ENCODE assay signal across 9 mouse cellular contexts in genomic region chr6:83071220-83071619, GRCm38 (mm10). TPM values are rescaled to one million over a fixed set of nuclear protein-coding genes. Genes with fewer than 3 reads are reported as not detected.
DNase-seq lines count a peak whose midpoint lies in the region; ATAC-seq and TF ChIP-seq lines count a peak whose summit lies in the region.
"Had no signal": no experiment of that assay in that cellular context is flagged by ENCODE, and none has a peak within 500 bp of the region (broad histone marks: within the 10 kb centered on the region; RNA-seq: fewer than 3 reads in every experiment).

No protein-coding gene starts in this region.

- H3K9me3 ChIP-seq in lung, embryonic 14.5 days (ENCODE audit: low read depth, low read length) = no peaks in the 10 kb centered on the region
- no peaks in the 10 kb centered on the region for H3K9me3 ChIP-seq in hindbrain, embryonic 16.5 days (ENCODE audit: control insufficient read depth, low read length)
- H3K9me3 ChIP-seq in neural tube, embryonic 15.5 days (replicated peaks) = no peaks in the 10 kb centered on the region

- ATAC-seq in lung, embryonic 14.5 days (ENCODE audit: insufficient read depth) = peak; percentile 47; the same call in 1 of the 2 replicates
- ATAC-seq in hindbrain, embryonic 16.5 days = peak; percentile 41; the same call in 1 of the 2 replicates
- peak; percentile 35; the same call in 1 of the 2 replicates for ATAC-seq in neural tube, embryonic 15.5 days (ENCODE audit: low FRiP score)

- no peak overlapping the region for H3K27ac ChIP-seq in lung, embryonic 14.5 days (ENCODE audit: low read depth)
- H3K27ac ChIP-seq in hindbrain, embryonic 16.5 days (ENCODE audit: low read depth, low read length) = no peak overlapping the region
- H3K27ac ChIP-seq in neural tube, embryonic 15.5 days (replicated peaks) = no peak overlapping the region

- no peaks in the 10 kb centered on the region for H3K36me3 ChIP-seq in lung, embryonic 14.5 days (ENCODE audit: insufficient read depth)
- H3K36me3 ChIP-seq in hindbrain, embryonic 16.5 days (ENCODE audit: control insufficient read depth, insufficient read depth, low read length) = no peaks in the 10 kb centered on the region
- no peaks in the 10 kb centered on the region for H3K36me3 ChIP-seq in neural tube, embryonic 15.5 days

- DNase-seq in cerebellum, adult 11-12 months = peak; percentile 47
- no peak for DNase-seq in cerebellum, adult 9-10 months
- no peak for DNase-seq in lung, embryonic 14.5 days
- no peak for DNase-seq in lung, postnatal 10 days
- DNase-seq in thymus, postnatal 4 days = no peak
- no peak for DNase-seq in urinary bladder, adult 18-20 months (ENCODE audit: low spot score in 2 of 2)
- DNase-seq: kidney, postnatal 10 days had no signal

- no peak overlapping the region for H3K9ac ChIP-seq in lung, embryonic 14.5 days
- no peak overlapping the region for H3K9ac ChIP-seq in hindbrain, embryonic 16.5 days (ENCODE audit: low read depth, low read length)
- no peak overlapping the region for H3K9ac ChIP-seq in neural tube, embryonic 15.5 days (replicated peaks)

- no peak for TF ChIP-seq CTCF in lung, embryonic 14.5 days (IDR thresholded peaks at IDR 0.05; ENCODE audit: low read depth)

- 1% methylated on average over 24 of the region's 24 CpGs for WGBS in lung, embryonic 14.5 days
- 1% methylated on average over 19 of the region's 24 CpGs for WGBS in hindbrain, embryonic 16.5 days
- under 1% methylated on average over 24 of the region's 24 CpGs for WGBS in neural tube, embryonic 15.5 days

- peaks cover 94% of the 10 kb centered on the region for H3K27me3 ChIP-seq in lung, embryonic 14.5 days (ENCODE audit: insufficient read depth, low read length)
- peaks cover 74% of the 10 kb centered on the region for H3K27me3 ChIP-seq in hindbrain, embryonic 16.5 days (replicated peaks; ENCODE audit: control insufficient read depth, insufficient read depth, low read length)
- H3K27me3 ChIP-seq in neural tube, embryonic 15.5 days (replicated peaks) = peaks cover 93% of the 10 kb centered on the region

- H3K4me2 ChIP-seq in lung, embryonic 14.5 days = peak overlapping the region; percentile 20; the same call in 1 of the 2 replicates
- H3K4me2 ChIP-seq in hindbrain, embryonic 16.5 days (ENCODE audit: low read length) = no peak overlapping the region
- no peak overlapping the region for H3K4me2 ChIP-seq in neural tube, embryonic 15.5 days

- H3K4me1 ChIP-seq in lung, embryonic 14.5 days (ENCODE audit: insufficient read depth) = no peaks in the 10 kb centered on the region
- peaks cover 7% of the 10 kb centered on the region; the same call in 1 of the 2 replicates for H3K4me1 ChIP-seq in hindbrain, embryonic 16.5 days (ENCODE audit: control insufficient read depth, insufficient read depth, low read depth, low read length)
- peaks cover 24% of the 10 kb centered on the region for H3K4me1 ChIP-seq in neural tube, embryonic 15.5 days

- H3K4me3 ChIP-seq in lung, embryonic 14.5 days (ENCODE audit: low read depth, low read length) = peak overlapping the region; percentile 15; the same call in 1 of the 2 replicates
- H3K4me3 ChIP-seq in hindbrain, embryonic 16.5 days (ENCODE audit: low read length) = no peak overlapping the region
- no peak overlapping the region; the same call in 1 of the 2 replicates for H3K4me3 ChIP-seq in neural tube, embryonic 15.5 days (replicated peaks)

RNA-seq across cellular contexts. Expression of gene Tlx2, which starts 1.1 kb away (rescaled TPM):
- polyA plus RNA-seq in lung, embryonic 14.5 days (2014; fragmentation: Nextera tagmentation; extraction: Ambion mirVana) = 0.25 and 0.95 TPM in 2 replicates
- 0.16 and 0.40 TPM in 2 replicates for polyA plus RNA-seq in hindbrain, embryonic 16.5 days (2015; fragmentation: Nextera tagmentation; extraction: Ambion mirVana)
- polyA plus RNA-seq in neural tube, embryonic 15.5 days (2015; fragmentation: Nextera tagmentation; extraction: Ambion mirVana) = 2.6 and 4.7 TPM in 2 replicates

RNA-seq across cellular contexts. Expression of gene Pcgf1, which starts 6.4 kb away (rescaled TPM):
- polyA plus RNA-seq in lung, embryonic 14.5 days (2014; fragmentation: Nextera tagmentation; extraction: Ambion mirVana) = 28.5 and 29.9 TPM in 2 replicates
- 45.2 and 48.8 TPM in 2 replicates for polyA plus RNA-seq in hindbrain, embryonic 16.5 days (2015; fragmentation: Nextera tagmentation; extraction: Ambion mirVana)
- 45.4 and 50.8 TPM in 2 replicates for polyA plus RNA-seq in neural tube, embryonic 15.5 days (2015; fragmentation: Nextera tagmentation; extraction: Ambion mirVana)

RNA-seq across cellular contexts. Expression of gene Dqx1, which starts 13.6 kb away (rescaled TPM):
- 0.62 and 1.3 TPM in 2 replicates for polyA plus RNA-seq in lung, embryonic 14.5 days (2014; fragmentation: Nextera tagmentation; extraction: Ambion mirVana)
- polyA plus RNA-seq in hindbrain, embryonic 16.5 days (2015; fragmentation: Nextera tagmentation; extraction: Ambion mirVana) = 0.28 and 0.71 TPM in 2 replicates
- polyA plus RNA-seq in neural tube, embryonic 15.5 days (2015; fragmentation: Nextera tagmentation; extraction: Ambion mirVana) = 0.45 and 1.7 TPM in 2 replicates

RNA-seq across cellular contexts. Expression of gene Lbx2, which starts 14.9 kb away (rescaled TPM):
- polyA plus RNA-seq in lung, embryonic 14.5 days (2014; fragmentation: Nextera tagmentation; extraction: Ambion mirVana) = 0.84 and 0.89 TPM in 2 replicates
- polyA plus RNA-seq in hindbrain, embryonic 16.5 days (2015; fragmentation: Nextera tagmentation; extraction: Ambion mirVana) = not detected in 2 replicates
- 0.24 and 0.32 TPM in 2 replicates for polyA plus RNA-seq in neural tube, embryonic 15.5 days (2015; fragmentation: Nextera tagmentation; extraction: Ambion mirVana)

RNA-seq across cellular contexts. Expression of gene Htra2, which starts 16.1 kb away (rescaled TPM):
- polyA plus RNA-seq in lung, embryonic 14.5 days (2014; fragmentation: Nextera tagmentation; extraction: Ambion mirVana) = 44.0 and 45.0 TPM in 2 replicates
- 85.6 and 88.5 TPM in 2 replicates for polyA plus RNA-seq in hindbrain, embryonic 16.5 days (2015; fragmentation: Nextera tagmentation; extraction: Ambion mirVana)
- 80.8 and 83.1 TPM in 2 replicates for polyA plus RNA-seq in neural tube, embryonic 15.5 days (2015; fragmentation: Nextera tagmentation; extraction: Ambion mirVana)
